ENCODE assay signal across 21 mouse cellular contexts in the genomic region with DNA sequence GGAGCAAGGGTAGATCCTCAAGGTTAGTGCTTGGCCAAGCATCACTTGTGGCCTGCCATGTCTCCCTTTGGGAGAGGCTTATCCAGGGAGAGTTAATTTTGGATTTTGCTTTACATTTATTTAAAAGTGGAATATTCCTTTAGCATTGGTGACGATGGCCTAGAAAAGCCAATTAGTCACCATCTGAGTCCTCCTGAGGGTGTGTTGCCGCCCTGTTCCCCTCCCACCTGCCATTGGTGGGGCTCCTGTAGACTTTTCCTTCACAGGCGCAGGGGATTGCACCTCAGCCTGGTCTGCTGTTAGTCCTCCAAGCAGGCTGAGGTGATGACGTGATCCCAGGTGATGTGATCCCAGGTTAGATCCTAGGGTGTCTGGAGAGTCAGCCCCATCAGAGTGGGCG. TPM values are rescaled to one million over a fixed set of nuclear protein-coding genes. Genes with fewer than 3 reads are reported as not detected.
DNase-seq lines count a peak whose midpoint lies in the region; ATAC-seq lines count a peak whose summit lies in the region.
"Had no signal": no experiment of that assay in that cellular context is flagged by ENCODE, and none has a peak within 500 bp of the region (broad histone marks: within the 10 kb centered on the region; RNA-seq: fewer than 3 reads in every experiment).

No protein-coding gene starts in this region.

- no peak for DNase-seq in frontal cortex, adult 2 months (ENCODE audit: extremely low spot score in 1 of 2, low spot score in 1 of 2)
- DNase-seq in right cerebral cortex, adult 18-20 months, result peak; percentile 37
- DNase-seq in right cerebral cortex, postnatal 14 days, result no peak
- DNase-seq in brain, adult 2 months (ENCODE audit: low read depth, low spot score), result peak; percentile 51
- no peak for DNase-seq in adrenal gland, adult (ENCODE audit: inconsistent age in 2 of 2, low spot score in 1 of 2)
- DNase-seq: adrenal gland, adult 2 months; adrenal gland, adult 8-10 months; adrenal gland, postnatal 10 days; adrenal gland, postnatal 14 days; adrenal gland, postnatal 25 days; adrenal gland, postnatal 36 days; B cell, adult 2 months; cerebellum, adult 11 months; cerebellum, adult 11-12 months; cerebellum, adult 18-20 months; cerebellum, adult 8-10 months had no signal

- ATAC-seq in frontal cortex, adult (ENCODE audit: low TSS enrichment), result peak; percentile 63
- ATAC-seq: activated CD4-positive, CD25-positive, alpha-beta regulatory T cell, adult 4 months; CD4-positive, CD25-positive, alpha-beta regulatory T cell, adult 4 months; Patski had no signal

RNA-seq across cellular contexts. Expression of gene Adcy5, which starts 17.5 kb away (rescaled TPM):
- polyA plus RNA-seq in frontal cortex, adult 2 months (2012; rRNA removed), result 65.9 and 68.5 TPM in 2 replicates
- polyA plus RNA-seq: G1E had no signal

Comparison
In these comparisons a context has a peak if more than half of its experiments do, and no peak if none do; other contexts are left out.
1. DNase-seq: peak in right cerebral cortex, adult 18-20 months (single experiment) and brain, adult 2 months (single experiment); none in frontal cortex, adult 2 months (0 of 2), right cerebral cortex, postnatal 14 days (single experiment) and adrenal gland, adult (0 of 2).